ENCODE assay signal across 16 mouse cellular contexts in the genomic region with DNA sequence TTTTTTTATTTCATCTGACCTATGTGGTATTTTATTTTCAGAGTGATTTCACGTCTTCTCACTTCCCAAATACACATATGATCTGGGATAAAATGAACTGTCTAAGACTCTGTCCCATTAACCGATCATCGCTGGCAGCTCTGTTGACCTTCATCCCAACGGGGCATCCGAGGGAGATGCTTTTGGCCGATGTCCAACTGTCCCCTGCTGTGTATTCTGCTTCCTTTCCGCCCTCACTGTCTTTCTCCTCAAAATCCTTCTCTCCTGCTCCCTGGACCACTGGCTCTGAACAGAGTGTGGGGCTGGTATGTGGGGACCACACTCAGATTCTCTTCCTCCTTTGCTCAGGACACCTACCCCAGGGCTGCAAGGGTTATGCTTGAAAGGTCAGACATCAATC.
A peak's percentile ranks its signal among the peaks of the same experiment; 100 is the strongest.
DNase-seq lines count a peak whose midpoint lies in the region; ATAC-seq and TF ChIP-seq lines count a peak whose summit lies in the region.
"Had no signal": no experiment of that assay in that cellular context is flagged by ENCODE, and none has a peak within 500 bp of the region (broad histone marks: within the 10 kb centered on the region; RNA-seq: fewer than 3 reads in every experiment).

No protein-coding gene starts in this region.

- ATAC-seq in forebrain, embryonic 12.5 days (ENCODE audit: low FRiP score) = no peak
- ATAC-seq in forebrain, postnatal 0 days = no peak
- ATAC-seq in midbrain, postnatal 0 days (ENCODE audit: low FRiP score) = no peak
- no peak for ATAC-seq in midbrain, embryonic 14.5 days (ENCODE audit: low FRiP score, low TSS enrichment)
- ATAC-seq in liver, postnatal 0 days = no peak
- ATAC-seq: forebrain, embryonic 13.5 days; intestine, embryonic 16.5 days had no signal

- no peaks in the 10 kb centered on the region for H3K27me3 ChIP-seq in forebrain, embryonic 12.5 days
- H3K27me3 ChIP-seq in forebrain, postnatal 0 days (ENCODE audit: insufficient read depth, low read length) = no peaks in the 10 kb centered on the region
- no peaks in the 10 kb centered on the region for H3K27me3 ChIP-seq in midbrain, embryonic 10.5 days (ENCODE audit: low read depth, poor library complexity, severe bottlenecking)
- H3K27me3 ChIP-seq in midbrain, postnatal 0 days (ENCODE audit: insufficient read depth, low read length) = no peaks in the 10 kb centered on the region
- no peaks in the 10 kb centered on the region for H3K27me3 ChIP-seq in midbrain, embryonic 14.5 days (ENCODE audit: control insufficient read depth, insufficient read depth, low read length)
- no peaks in the 10 kb centered on the region for H3K27me3 ChIP-seq in liver, postnatal 0 days (ENCODE audit: insufficient read depth, low read length)
- H3K27me3 ChIP-seq: forebrain, embryonic 13.5 days; heart, embryonic 12.5 days; liver, embryonic 15.5 days had no signal

- peaks cover 32% of the 10 kb centered on the region for H3K4me1 ChIP-seq in forebrain, embryonic 12.5 days
- peaks cover 8% of the 10 kb centered on the region for H3K4me1 ChIP-seq in forebrain, postnatal 0 days (ENCODE audit: insufficient read depth)
- peaks cover 42% of the 10 kb centered on the region for H3K4me1 ChIP-seq in midbrain, embryonic 10.5 days
- H3K4me1 ChIP-seq in midbrain, postnatal 0 days (ENCODE audit: insufficient read depth, low read length) = no peaks in the 10 kb centered on the region
- peaks cover 33% of the 10 kb centered on the region for H3K4me1 ChIP-seq in midbrain, embryonic 14.5 days (ENCODE audit: control insufficient read depth, insufficient read depth, low read length)
- H3K4me1 ChIP-seq in liver, postnatal 0 days (ENCODE audit: insufficient read depth) = no peaks in the 10 kb centered on the region
- H3K4me1 ChIP-seq: liver, embryonic 15.5 days had no signal

- H3K4me2 ChIP-seq in forebrain, embryonic 12.5 days = no peak overlapping the region
- H3K4me2 ChIP-seq in forebrain, postnatal 0 days (ENCODE audit: low read depth) = no peak overlapping the region
- H3K4me2 ChIP-seq in midbrain, postnatal 0 days (ENCODE audit: low read depth, low read length, poor library complexity, severe bottlenecking) = no peak overlapping the region
- no peak overlapping the region for H3K4me2 ChIP-seq in midbrain, embryonic 14.5 days (ENCODE audit: low read length)
- no peak overlapping the region for H3K4me2 ChIP-seq in liver, postnatal 0 days (ENCODE audit: low read depth, low read length)
- H3K4me2 ChIP-seq: forebrain, embryonic 13.5 days; heart, embryonic 12.5 days; liver, embryonic 15.5 days had no signal

- 80% methylated on average over 7 of the region's 7 CpGs for WGBS in forebrain, embryonic 12.5 days
- 58% methylated on average over 7 of the region's 7 CpGs for WGBS in forebrain, postnatal 0 days
- 63% methylated on average over 7 of the region's 7 CpGs for WGBS in midbrain, embryonic 10.5 days
- WGBS in midbrain, postnatal 0 days = 33% methylated on average over 7 of the region's 7 CpGs
- 26% methylated on average over 7 of the region's 7 CpGs for whole genome bisulfite sequencing in midbrain, embryonic 14.5 days
- 66% methylated on average over 7 of the region's 7 CpGs for WGBS in liver, postnatal 0 days (ENCODE audit: insufficient replicate concordance)

- TF ChIP-seq CTCF in forebrain, postnatal 0 days (IDR thresholded peaks at IDR 0.05; ENCODE audit: low read depth) = no peak
- TF ChIP-seq CTCF in midbrain, postnatal 0 days (IDR thresholded peaks at IDR 0.05) = no peak
- no peak for TF ChIP-seq CTCF in liver, postnatal 0 days (IDR thresholded peaks at IDR 0.05; ENCODE audit: low read depth)

- peak overlapping the region; percentile 42; the same call in 1 of the 2 replicates for H3K27ac ChIP-seq in forebrain, embryonic 12.5 days
- H3K27ac ChIP-seq in forebrain, postnatal 0 days (ENCODE audit: low read depth, low read length) = no peak overlapping the region
- peak overlapping the region; percentile 25 for H3K27ac ChIP-seq in midbrain, embryonic 10.5 days (replicated peaks)
- no peak overlapping the region for H3K27ac ChIP-seq in midbrain, postnatal 0 days (ENCODE audit: low read depth, low read length)
- H3K27ac ChIP-seq in midbrain, embryonic 14.5 days (replicated peaks; ENCODE audit: low read depth, low read length) = peak overlapping the region; percentile 61
- H3K27ac ChIP-seq in liver, postnatal 0 days (ENCODE audit: low read depth) = no peak overlapping the region
- H3K27ac ChIP-seq: liver, embryonic 15.5 days had no signal

- no peak for TF ChIP-seq EP300 in liver, postnatal 0 days (IDR thresholded peaks at IDR 0.05; ENCODE audit: low read depth)

- H3K4me3 ChIP-seq in forebrain, embryonic 12.5 days (replicated peaks) = no peak overlapping the region
- no peak overlapping the region for H3K4me3 ChIP-seq in forebrain, postnatal 0 days (ENCODE audit: low read depth, low read length)
- H3K4me3 ChIP-seq in midbrain, embryonic 10.5 days = no peak overlapping the region
- no peak overlapping the region for H3K4me3 ChIP-seq in midbrain, postnatal 0 days (ENCODE audit: low read depth, low read length)
- H3K4me3 ChIP-seq in midbrain, embryonic 14.5 days (replicated peaks; ENCODE audit: low read depth, low read length) = no peak overlapping the region
- no peak overlapping the region for H3K4me3 ChIP-seq in liver, postnatal 0 days (ENCODE audit: low read depth, low read length)
- H3K4me3 ChIP-seq: forebrain, embryonic 13.5 days; heart, embryonic 12.5 days; liver, embryonic 15.5 days had no signal

- no peaks in the 10 kb centered on the region for H3K36me3 ChIP-seq in forebrain, embryonic 12.5 days (replicated peaks)
- no peaks in the 10 kb centered on the region for H3K36me3 ChIP-seq in forebrain, postnatal 0 days (ENCODE audit: insufficient read depth)
- no peaks in the 10 kb centered on the region for H3K36me3 ChIP-seq in midbrain, embryonic 10.5 days
- H3K36me3 ChIP-seq in midbrain, postnatal 0 days (ENCODE audit: insufficient read depth, low read length) = no peaks in the 10 kb centered on the region
- no peaks in the 10 kb centered on the region for H3K36me3 ChIP-seq in midbrain, embryonic 14.5 days (ENCODE audit: control insufficient read depth, insufficient read depth, low read length)
- H3K36me3 ChIP-seq in liver, postnatal 0 days (replicated peaks; ENCODE audit: insufficient read depth, low read length) = no peaks in the 10 kb centered on the region
- H3K36me3 ChIP-seq: heart, embryonic 12.5 days; liver, embryonic 15.5 days had no signal

- H3K9ac ChIP-seq in forebrain, embryonic 12.5 days = no peak overlapping the region
- H3K9ac ChIP-seq in forebrain, postnatal 0 days = no peak overlapping the region
- no peak overlapping the region for H3K9ac ChIP-seq in midbrain, postnatal 0 days (replicated peaks; ENCODE audit: low read length, poor library complexity, severe bottlenecking)
- no peak overlapping the region for H3K9ac ChIP-seq in midbrain, embryonic 14.5 days (replicated peaks; ENCODE audit: low read length)
- H3K9ac ChIP-seq in liver, postnatal 0 days (replicated peaks) = no peak overlapping the region
- H3K9ac ChIP-seq: forebrain, embryonic 13.5 days; heart, embryonic 12.5 days; liver, embryonic 15.5 days had no signal

- no peak for DNase-seq in forebrain, postnatal 0 days
- no peak for DNase-seq in midbrain, embryonic 10.5 days (ENCODE audit: low spot score)
- DNase-seq in midbrain, postnatal 0 days (ENCODE audit: low spot score) = no peak
- DNase-seq in ZHBTc4 (ENCODE audit: low read depth, low spot score) = peak; percentile 48
- DNase-seq in midbrain, embryonic 14.5 days = no peak
- no peak for DNase-seq in thymus, postnatal 4 days
- DNase-seq in liver, postnatal 0 days = no peak
- DNase-seq: cerebellum, adult 9-10 months; heart, postnatal 36 days; lung, postnatal 36 days; thymus, adult 2 months had no signal

- H3K9me3 ChIP-seq in forebrain, embryonic 12.5 days = no peaks in the 10 kb centered on the region
- H3K9me3 ChIP-seq in forebrain, postnatal 0 days (ENCODE audit: low read length) = no peaks in the 10 kb centered on the region
- 0 out of 2 replicates have a peak, but pooled peaks cover 4% of the 10 kb centered on the region for H3K9me3 ChIP-seq in midbrain, embryonic 10.5 days (replicated peaks)
- no peaks in the 10 kb centered on the region for H3K9me3 ChIP-seq in midbrain, postnatal 0 days (ENCODE audit: low read length)
- H3K9me3 ChIP-seq in midbrain, embryonic 14.5 days (ENCODE audit: control insufficient read depth, low read length) = no peaks in the 10 kb centered on the region
- no peaks in the 10 kb centered on the region for H3K9me3 ChIP-seq in liver, postnatal 0 days (ENCODE audit: low read length)
- H3K9me3 ChIP-seq: forebrain, embryonic 13.5 days; liver, embryonic 15.5 days had no signal

Comparison
In these comparisons a context has a peak if more than half of its experiments do, and no peak if none do; other contexts are left out.
1. H3K27ac ChIP-seq: peak in forebrain, embryonic 12.5 days (single experiment), midbrain, embryonic 10.5 days (single experiment) and midbrain, embryonic 14.5 days (single experiment); none in forebrain, postnatal 0 days (single experiment), midbrain, postnatal 0 days (single experiment) and liver, postnatal 0 days (single experiment).